Mouse (Mus musculus) urinary bladder, postnatal 0 days (tissue): Measurements from ENCODE around the gene Zdhhc3. TPM values are rescaled to one million over a fixed set of nuclear protein-coding genes. Genes with fewer than 3 reads are reported as not detected.

ENCODE experiments used
- polyA plus RNA-seq: library from polyadenylated mRNA; unstranded; fragments of >200 nt; fragmentation: Nextera tagmentation; extraction: Ambion mirVana; gene quantifications from 2 replicates; pipeline ENCODE4 v1.2.1, GENCODE M21; 2015

Zdhhc3 gene
- polyA plus RNA-seq = 61.6 and 68.0 TPM in 2 replicates

DNA sequence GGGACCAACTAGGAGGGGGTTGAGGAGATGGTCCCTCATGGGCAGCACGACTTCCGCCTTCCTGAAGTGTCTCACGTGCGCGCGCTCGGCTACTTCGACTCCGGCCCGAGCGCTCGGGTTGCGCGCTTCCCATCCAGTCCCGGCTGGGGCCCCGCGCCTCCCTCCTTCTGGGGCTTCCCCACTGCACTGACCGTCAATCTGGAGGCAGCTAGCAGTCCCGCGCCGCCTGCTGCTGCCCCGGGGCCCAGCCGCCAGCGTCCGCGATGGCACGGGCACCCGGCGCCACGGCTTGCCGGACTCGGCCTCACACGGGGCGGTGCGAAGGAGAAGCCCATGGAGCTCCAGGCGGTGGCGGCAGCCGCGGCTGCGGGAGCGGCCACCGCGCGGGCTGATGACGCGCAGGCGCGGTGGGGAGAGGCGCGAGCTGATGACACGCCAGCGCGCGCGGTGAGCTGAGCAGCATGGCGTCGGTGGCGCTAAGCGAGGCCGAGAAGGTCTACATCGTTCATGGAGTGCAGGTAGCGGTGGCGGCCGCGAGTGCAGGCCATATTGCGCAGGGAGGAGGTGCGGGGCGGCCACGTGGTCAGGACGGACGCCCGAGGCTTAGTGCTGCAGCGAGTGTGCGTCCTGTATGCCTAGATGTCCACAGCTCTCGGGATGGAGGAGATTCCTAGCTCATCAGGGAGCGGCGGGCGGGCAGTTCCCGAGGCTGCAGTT, at the start of gene Zdhhc3, which contains the start of gene Exosc7:
Gene Zdhhc3, minus strand, starts transcription at position 401 of the 717 bp plus-strand sequence.
Gene Exosc7, plus strand, starts transcription at position 411 of the 717 bp plus-strand sequence.

GRCm38 (mm10) chr9:123150241-123151020, 37.4 kb upstream of the Zdhhc3 start, which contains the start of gene Clec3b:
Gene Clec3b, plus strand, starts transcription at chr9:123150946.

DNA sequence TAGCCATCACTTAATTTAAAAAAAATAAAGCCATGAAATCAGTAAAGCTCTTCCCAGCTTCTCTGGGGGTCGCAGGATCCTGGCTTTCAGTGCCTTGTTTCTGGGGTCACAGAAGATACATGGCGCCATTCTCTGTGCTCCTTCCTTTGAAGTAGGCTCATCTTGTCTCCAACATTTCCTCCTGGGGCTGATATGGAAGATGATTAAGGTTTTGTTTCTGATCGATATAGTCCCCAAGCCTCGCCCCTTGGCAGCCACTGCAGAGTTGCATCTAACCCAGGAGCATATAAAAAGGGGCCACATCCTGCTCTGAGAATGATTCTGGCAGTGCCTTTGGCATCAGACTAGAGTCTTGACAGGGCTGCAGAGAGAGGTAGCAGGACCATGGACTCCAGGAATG, 78.6 kb downstream of the Zdhhc3 start, which contains the start of gene Tgm4:
Gene Tgm4, plus strand, starts transcription at position 301 of the 400 bp plus-strand sequence.

DNA sequence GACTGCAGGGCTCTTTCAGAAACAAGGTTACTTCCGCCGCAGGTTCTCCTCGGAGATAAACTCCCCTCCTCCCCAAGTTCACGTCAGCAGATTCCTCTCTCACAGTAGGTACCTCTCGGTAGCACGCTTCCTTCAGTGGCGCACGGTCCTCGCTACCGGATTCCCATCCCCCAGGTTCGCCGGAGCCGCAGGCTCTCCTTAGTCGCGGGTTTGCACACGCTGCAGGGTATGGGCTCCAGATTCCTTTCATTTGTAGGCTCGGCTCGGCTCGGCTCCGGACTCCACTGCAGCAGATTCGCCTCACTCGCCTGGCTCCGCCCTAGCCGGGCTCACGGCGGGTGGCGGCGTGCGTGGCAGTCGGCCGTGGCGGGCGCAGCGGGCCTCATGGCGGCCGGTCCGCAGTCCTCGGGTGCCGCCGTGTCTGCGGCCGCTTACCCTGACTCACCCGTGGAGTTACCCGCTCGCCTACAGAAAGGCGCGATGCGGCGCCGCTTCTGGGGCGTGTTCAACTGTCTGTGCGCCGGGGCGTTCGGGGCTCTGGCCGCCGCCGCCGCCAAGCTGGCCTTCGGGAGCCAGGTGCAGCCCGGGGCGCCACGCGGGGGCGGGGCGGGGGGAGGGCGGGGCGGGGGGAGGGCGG, 91.9 kb downstream of the Zdhhc3 start, which contains the start of gene Tmem42:
Gene Tmem42, plus strand, starts transcription at position 332 of the 637 bp plus-strand sequence.

Other genes with a start within 250 kb of the Zdhhc3 start
- 20.4 and 22.2 TPM in 2 replicates for gene Zfp445, start 247.2 kb downstream of the Zdhhc3 start, polyA plus RNA-seq
- 1.8 and 2.4 TPM in 2 replicates for gene Zkscan7, start 227.5 kb downstream of the Zdhhc3 start, polyA plus RNA-seq
- 7.3 and 7.6 TPM in 2 replicates for gene Zfp105, start 190.1 kb downstream of the Zdhhc3 start, polyA plus RNA-seq
- gene 1110059G10Rik, start 162.2 kb downstream of the Zdhhc3 start, polyA plus RNA-seq = 25.8 and 26.8 TPM in 2 replicates
- 8.3 and 10.6 TPM in 2 replicates for gene Kif15, start 162.2 kb downstream of the Zdhhc3 start, polyA plus RNA-seq
- 34.6 and 36.0 TPM in 2 replicates for gene Tmem42, start 91.9 kb downstream of the Zdhhc3 start, polyA plus RNA-seq
- gene Tgm4, start 78.5 kb downstream of the Zdhhc3 start, polyA plus RNA-seq = 0.18 and 0.24 TPM in 2 replicates
- 61.2 and 63.7 TPM in 2 replicates for gene Exosc7, start within 50 bp of the Zdhhc3 start, polyA plus RNA-seq
- gene Clec3b, start 37.7 kb upstream of the Zdhhc3 start, polyA plus RNA-seq = 82.6 and 90.1 TPM in 2 replicates
- gene Cdcp1, start 102.8 kb upstream of the Zdhhc3 start, polyA plus RNA-seq = 8.4 and 8.6 TPM in 2 replicates
- gene Tmem158, start 147.6 kb upstream of the Zdhhc3 start, polyA plus RNA-seq = 50.9 and 57.6 TPM in 2 replicates